Mouse (Mus musculus): ENCODE data around the gene Sik3. TPM values are rescaled to one million over a fixed set of nuclear protein-coding genes. Genes with fewer than 3 reads are reported as not detected.
A peak's percentile ranks its signal among the peaks of the same experiment; 100 is the strongest.

The Sik3 gene
- polyA plus RNA-seq, 1 experiment = 13.7 TPM

DNA sequence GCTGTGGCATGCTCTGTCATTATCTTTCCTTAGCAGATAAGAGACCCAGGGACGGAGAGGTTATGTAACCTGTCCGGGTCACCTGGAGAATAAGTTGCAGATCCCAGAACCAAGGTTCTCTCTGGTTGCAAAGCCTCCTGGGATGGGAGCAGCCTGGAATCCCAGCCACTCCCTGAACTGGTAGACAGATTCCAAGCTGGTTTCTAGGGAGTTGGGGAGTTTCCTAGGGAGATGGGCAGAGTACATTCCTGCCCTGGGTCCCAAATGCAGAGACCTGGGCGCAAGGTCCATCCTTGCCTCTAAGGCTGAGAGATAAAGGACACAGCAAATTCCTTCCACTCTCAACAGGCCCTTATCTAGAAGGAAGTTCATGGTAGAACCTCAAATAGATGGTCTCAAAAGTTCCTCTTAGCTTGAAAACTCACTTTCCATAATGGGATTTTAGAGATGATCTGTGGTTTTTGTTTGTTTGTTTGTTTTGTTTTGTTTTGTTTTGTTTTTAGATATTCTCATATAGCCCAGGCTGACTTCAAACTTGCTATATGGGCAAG, 214.5 kb downstream of the Sik3 start:
- Histone ChIP-seq H3K4me3 (ENCODE audit: extremely low read depth, insufficient read depth, insufficient read length) (no peak overlapping the region), H3K4me1 (ENCODE audit: control insufficient read depth, insufficient read depth, insufficient read length) (peaks cover 4% of the 10 kb centered on the region; the same call in 1 of the 2 replicates), H3K36me3 (ENCODE audit: control insufficient read depth, insufficient read depth, low read length) (peaks cover 7% of the 10 kb centered on the region), H3K27me3 (ENCODE audit: control insufficient read depth, insufficient read depth, low read length) (no peaks in the 10 kb centered on the region), H3K27ac (ENCODE audit: insufficient read depth, low read length) (no peak overlapping the region)
- no peak for TF ChIP-seq CTCF (IDR thresholded peaks at IDR 0.05; ENCODE audit: extremely low read depth, insufficient read depth, insufficient read length, insufficient replicate concordance)
- no peak for TF ChIP-seq POLR2A (IDR thresholded peaks at IDR 0.05; ENCODE audit: low read depth, low read length)
- DNase-seq (ENCODE audit: low read depth in 1 of 2, low spot score in 2 of 2) = no peak
- whole genome bisulfite sequencing = 84% methylated on average over 3 of the region's 3 CpGs

GRCm38 (mm10) chr9:46228491-46228890, 215.9 kb downstream of the Sik3 start, which contains the start of gene Apoa1:
Gene Apoa1 (plus strand): TSS chr9:46228580.
- H3K4me3 ChIP-seq (ENCODE audit: extremely low read depth, insufficient read depth, insufficient read length) = no peak within 1 kb of the TSS
- no peaks in the 10 kb centered on the region for H3K27me3 ChIP-seq (ENCODE audit: control insufficient read depth, insufficient read depth, low read length)
- 80% methylated on average over 9 of the region's 9 CpGs for WGBS
- DNase-seq (ENCODE audit: low read depth in 1 of 2, low spot score in 2 of 2) = no peak
- TF ChIP-seq POLR2A (IDR thresholded peaks at IDR 0.05; ENCODE audit: low read depth, low read length) = no peak
- TF ChIP-seq CTCF (IDR thresholded peaks at IDR 0.05; ENCODE audit: extremely low read depth, insufficient read depth, insufficient read length, insufficient replicate concordance) = no peak
- H3K36me3 ChIP-seq (ENCODE audit: control insufficient read depth, insufficient read depth, low read length) = no peaks in the 10 kb centered on the region
- H3K4me1 ChIP-seq (ENCODE audit: control insufficient read depth, insufficient read depth, insufficient read length) = peaks cover 4% of the 10 kb centered on the region; the same call in 1 of the 2 replicates
- no peak within 1 kb of the TSS for H3K27ac ChIP-seq (ENCODE audit: insufficient read depth, low read length)

GRCm38 (mm10) chr9:46229573-46230449, 217.2 kb downstream of the Sik3 start:
- DNase-seq (ENCODE audit: low read depth in 1 of 2, low spot score in 2 of 2) = peak; percentile 5 to 19
- Histone ChIP-seq H3K4me1 (ENCODE audit: control insufficient read depth, insufficient read depth, insufficient read length) (peaks cover 4% of the 10 kb centered on the region; the same call in 1 of the 2 replicates), H3K4me3 (ENCODE audit: extremely low read depth, insufficient read depth, insufficient read length) (peak overlapping the region; percentile 31; the same call in 1 of the 2 replicates), H3K36me3 (ENCODE audit: control insufficient read depth, insufficient read depth, low read length) (no peaks in the 10 kb centered on the region), H3K27ac (ENCODE audit: insufficient read depth, low read length) (no peak overlapping the region), H3K27me3 (ENCODE audit: control insufficient read depth, insufficient read depth, low read length) (no peaks in the 10 kb centered on the region)
- WGBS = 18% methylated on average over 37 of the region's 37 CpGs
- TF ChIP-seq CTCF (IDR thresholded peaks at IDR 0.05; ENCODE audit: extremely low read depth, insufficient read depth, insufficient read length, insufficient replicate concordance) = peak; percentile 43; the same call in 1 of the 2 replicates
- TF ChIP-seq POLR2A (IDR thresholded peaks at IDR 0.05; ENCODE audit: low read depth, low read length) = no peak

- WGBS = 42% methylated on average over 13 of the region's 13 CpGs
- H3K27ac ChIP-seq (ENCODE audit: insufficient read depth, low read length) = no peak overlapping the region
- DNase-seq (ENCODE audit: low read depth in 1 of 2, low spot score in 2 of 2) = no peak
- H3K4me1 ChIP-seq (ENCODE audit: control insufficient read depth, insufficient read depth, insufficient read length) = peaks cover 4% of the 10 kb centered on the region; the same call in 1 of the 2 replicates
- no peaks in the 10 kb centered on the region for H3K27me3 ChIP-seq (ENCODE audit: control insufficient read depth, insufficient read depth, low read length)
- H3K36me3 ChIP-seq (ENCODE audit: control insufficient read depth, insufficient read depth, low read length) = no peaks in the 10 kb centered on the region
- no peak overlapping the region for H3K4me3 ChIP-seq (ENCODE audit: extremely low read depth, insufficient read depth, insufficient read length)
- TF ChIP-seq POLR2A (IDR thresholded peaks at IDR 0.05; ENCODE audit: low read depth, low read length) = no peak
These were observed 217.9 kb downstream of the Sik3 start for GRCm38 (mm10) chr9:46230450-46230975.

DNA sequence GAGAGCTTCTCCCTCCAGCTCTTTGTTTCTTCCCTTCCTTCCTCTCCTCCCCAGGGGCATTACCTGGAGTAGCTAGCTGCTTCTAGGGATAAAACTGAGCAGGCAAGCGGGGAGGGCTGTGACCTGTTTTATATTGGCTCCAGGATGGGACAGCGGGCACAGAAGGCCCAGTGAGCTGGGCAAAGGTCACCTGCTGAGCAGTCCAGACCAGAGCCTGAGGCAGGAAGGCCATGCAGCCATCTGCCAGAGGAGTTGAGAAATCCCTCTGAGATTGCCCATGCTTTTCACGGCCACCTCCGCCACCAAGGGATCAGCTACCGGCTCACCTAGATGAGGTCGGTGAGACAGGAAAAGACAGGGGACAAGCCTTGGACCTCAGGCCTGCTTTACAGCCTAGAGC, 222.6 kb downstream of the Sik3 start:
- Histone ChIP-seq H3K27me3 (ENCODE audit: control insufficient read depth, insufficient read depth, low read length) (no peaks in the 10 kb centered on the region), H3K27ac (ENCODE audit: insufficient read depth, low read length) (no peak overlapping the region), H3K36me3 (ENCODE audit: control insufficient read depth, insufficient read depth, low read length) (no peaks in the 10 kb centered on the region), H3K4me3 (ENCODE audit: extremely low read depth, insufficient read depth, insufficient read length) (no peak overlapping the region), H3K4me1 (ENCODE audit: control insufficient read depth, insufficient read depth, insufficient read length) (no peaks in the 10 kb centered on the region)
- no peak for TF ChIP-seq CTCF (IDR thresholded peaks at IDR 0.05; ENCODE audit: extremely low read depth, insufficient read depth, insufficient read length, insufficient replicate concordance)
- TF ChIP-seq POLR2A (IDR thresholded peaks at IDR 0.05; ENCODE audit: low read depth, low read length) = no peak
- DNase-seq (ENCODE audit: low read depth in 1 of 2, low spot score in 2 of 2) = no peak
- WGBS = 89% methylated on average over 6 of the region's 6 CpGs

GRCm38 (mm10) chr9:46235596-46235648, 222.8 kb downstream of the Sik3 start, which contains the start of gene Apoc3:
Gene Apoc3 (minus strand): TSS chr9:46235636.
- Histone ChIP-seq H3K4me3 (ENCODE audit: extremely low read depth, insufficient read depth, insufficient read length) (no peak within 1 kb of the TSS), H3K27me3 (ENCODE audit: control insufficient read depth, insufficient read depth, low read length) (no peaks in the 10 kb centered on the region), H3K27ac (ENCODE audit: insufficient read depth, low read length) (no peak within 1 kb of the TSS), H3K36me3 (ENCODE audit: control insufficient read depth, insufficient read depth, low read length) (no peaks in the 10 kb centered on the region), H3K4me1 (ENCODE audit: control insufficient read depth, insufficient read depth, insufficient read length) (no peaks in the 10 kb centered on the region)
- TF ChIP-seq CTCF (IDR thresholded peaks at IDR 0.05; ENCODE audit: extremely low read depth, insufficient read depth, insufficient read length, insufficient replicate concordance) (no peak), POLR2A (IDR thresholded peaks at IDR 0.05; ENCODE audit: low read depth, low read length) (no peak)
- DNase-seq (ENCODE audit: low read depth in 1 of 2, low spot score in 2 of 2) = no peak

GRCm38 (mm10) chr9:46235649-46236048, 223.0 kb downstream of the Sik3 start:
- H3K27ac ChIP-seq (ENCODE audit: insufficient read depth, low read length) = no peak overlapping the region
- whole genome bisulfite sequencing = 91% methylated on average over 4 of the region's 4 CpGs
- DNase-seq (ENCODE audit: low read depth in 1 of 2, low spot score in 2 of 2) = no peak

More at GRCm38 (mm10) chr9:46235649-46236048, 223.0 kb downstream of the Sik3 start:
- Histone ChIP-seq H3K27me3 (ENCODE audit: control insufficient read depth, insufficient read depth, low read length) (no peaks in the 10 kb centered on the region), H3K36me3 (ENCODE audit: control insufficient read depth, insufficient read depth, low read length) (no peaks in the 10 kb centered on the region), H3K4me3 (ENCODE audit: extremely low read depth, insufficient read depth, insufficient read length) (no peak overlapping the region), H3K4me1 (ENCODE audit: control insufficient read depth, insufficient read depth, insufficient read length) (no peaks in the 10 kb centered on the region)
- TF ChIP-seq CTCF (IDR thresholded peaks at IDR 0.05; ENCODE audit: extremely low read depth, insufficient read depth, insufficient read length, insufficient replicate concordance) (no peak), POLR2A (IDR thresholded peaks at IDR 0.05; ENCODE audit: low read depth, low read length) (no peak)

All from spleen, adult 2 months (tissue).